Mouse (Mus musculus) left cerebral cortex, postnatal 25 days (tissue): ENCODE measurements at regions not wholly inside any gene's neighbourhood (a gene's known extent, or its start where the extent isn't known, plus 50 kb on each side); places are given as distances from the start of the nearest gene placed in this dataset.

Experiments used
- DNase-seq, 2 experiments: peaks; one replicate each; pipeline ENCODE4 v3.0.0; 2022; ENCODE audit warnings: low spot score in 2 of 2, mixed read lengths in 1 of 2
- intact Hi-C: fragments of 180-260 bp; cut with DNase I; formaldehyde crosslinking; loops from one replicate; pipeline ENCODE4 v1.15.1; 2025

GRCm38 (mm10) chr5:64489656-64490444 is 313.3 kb upstream of the Klf3 start:
- intact Hi-C loops: no loop called here

DNA sequence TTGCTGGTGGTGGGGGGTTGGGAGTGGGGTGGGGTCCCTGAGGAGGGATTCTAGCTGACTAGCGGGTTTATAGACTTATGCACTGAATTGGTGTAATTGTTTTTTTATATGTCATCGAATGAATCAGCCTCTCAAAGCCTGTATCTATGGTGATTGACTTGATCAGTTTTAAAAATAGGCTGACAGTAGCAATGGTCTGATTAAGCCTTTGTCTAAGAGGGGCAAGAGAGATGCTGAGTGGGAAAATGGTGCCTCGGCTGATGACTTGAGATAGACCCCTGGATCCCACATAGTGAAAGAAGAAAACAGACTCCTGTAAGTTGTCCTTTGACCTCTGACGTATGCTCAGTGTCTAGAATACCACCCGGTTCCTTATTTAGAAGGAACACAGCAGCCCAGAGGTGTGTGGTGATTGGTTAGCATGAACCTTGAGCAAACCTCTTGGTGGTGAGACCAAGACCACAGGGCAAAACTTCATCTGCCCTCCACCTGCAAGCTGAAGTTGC is 312.7 kb upstream of the Klf3 start:
- intact Hi-C loops: no loop called here
- DNase-seq: no peak

More at GRCm38 (mm10) chr5:64489656-64490444, 313.3 kb upstream of the Klf3 start:
- no peak for DNase-seq

DNA sequence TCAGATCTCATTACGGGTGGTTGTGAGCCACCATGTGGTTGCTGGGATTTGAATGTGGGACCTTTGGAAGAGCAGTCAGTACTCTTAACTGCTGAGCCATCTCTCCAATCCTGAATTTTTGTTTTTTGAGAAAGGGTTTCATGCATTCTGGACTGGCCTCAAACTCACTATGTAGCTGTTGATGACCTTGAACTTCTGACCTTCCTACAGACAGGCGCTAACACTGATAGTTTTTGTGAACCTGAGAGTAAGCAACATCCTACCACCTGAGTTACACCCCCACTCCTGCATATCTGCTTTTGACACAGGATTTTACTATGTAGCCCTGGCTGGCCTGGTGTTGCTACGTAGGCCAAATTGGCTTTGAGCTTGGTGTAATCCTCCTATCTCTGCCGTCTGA is 308.8 kb upstream of the Klf3 start:
- no peak for DNase-seq
- intact Hi-C loops: no loop called here

- DNase-seq: no peak
- intact Hi-C loops: no loop called here
Observed at GRCm38 (mm10) chr5:64496853-64497252, 306.3 kb upstream of the Klf3 start.

DNA sequence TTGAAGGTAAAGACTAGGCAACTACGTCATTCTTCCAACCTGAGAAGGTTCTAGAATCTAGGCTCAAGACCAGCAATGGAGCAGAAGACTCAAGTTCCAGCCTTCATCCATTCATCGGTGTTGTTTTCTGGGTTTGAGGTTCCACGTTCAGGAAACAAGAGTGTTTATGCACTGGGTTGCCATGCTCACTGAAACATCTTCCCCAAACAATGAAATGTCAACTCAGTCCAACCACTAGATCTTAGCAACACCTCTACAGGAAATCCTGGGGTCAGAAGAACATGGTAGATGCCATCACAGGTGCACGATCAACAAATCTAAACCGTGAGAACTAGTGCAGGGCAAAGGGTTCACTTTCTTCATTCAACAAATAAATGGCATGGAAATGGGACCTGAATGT is 304.8 kb upstream of the Klf3 start:
- DNase-seq: no peak

DNA sequence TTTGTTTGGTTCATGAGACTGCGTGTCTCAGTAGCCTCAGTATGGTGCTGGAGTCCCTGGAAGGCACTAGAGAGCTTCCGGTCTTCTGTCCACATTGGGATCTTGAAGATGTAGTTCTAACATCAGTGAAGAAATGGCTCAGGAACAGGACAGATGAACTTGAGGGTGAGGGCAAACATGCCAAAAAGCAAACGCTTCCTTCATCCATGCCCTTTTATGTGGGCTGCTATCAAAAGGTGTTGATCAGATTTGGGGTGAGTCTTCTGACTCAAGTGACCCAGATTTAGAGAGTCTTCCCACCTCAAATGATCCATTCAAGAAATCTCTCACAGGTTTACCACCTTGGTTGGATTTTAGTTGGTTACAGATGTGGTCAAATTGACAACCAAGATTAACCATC is 304.1 kb upstream of the Klf3 start:
- intact Hi-C loops: no loop called here
- no peak for DNase-seq

More for the DNA sequence above, 304.8 kb upstream of the Klf3 start:
- intact Hi-C loops: no loop called here

DNA sequence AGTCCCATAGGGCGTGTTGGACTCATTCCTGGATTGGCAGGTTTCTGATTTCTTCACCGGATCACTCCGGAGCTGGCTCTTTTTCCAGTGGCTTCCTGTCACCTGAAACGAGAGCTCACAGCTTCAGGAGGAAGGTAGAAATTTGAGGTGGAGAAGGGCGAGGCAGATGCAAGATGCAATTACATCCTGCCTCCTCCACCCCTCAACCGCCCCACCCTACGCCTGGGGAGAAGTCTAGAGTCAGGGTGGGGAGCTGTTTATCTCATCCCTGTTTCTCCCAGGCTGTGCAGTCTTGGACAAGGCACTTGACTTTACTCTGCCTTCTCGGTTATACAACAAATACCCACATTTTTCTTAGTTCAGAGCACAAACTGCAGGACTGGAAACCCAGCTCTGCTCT is 302.8 kb upstream of the Klf3 start:
- intact Hi-C loops: loop anchor here (10.0 kb wide), 1 partner anchor 206 kb away; no protein-coding TSS in a partner anchor
- no peak for DNase-seq

DNA sequence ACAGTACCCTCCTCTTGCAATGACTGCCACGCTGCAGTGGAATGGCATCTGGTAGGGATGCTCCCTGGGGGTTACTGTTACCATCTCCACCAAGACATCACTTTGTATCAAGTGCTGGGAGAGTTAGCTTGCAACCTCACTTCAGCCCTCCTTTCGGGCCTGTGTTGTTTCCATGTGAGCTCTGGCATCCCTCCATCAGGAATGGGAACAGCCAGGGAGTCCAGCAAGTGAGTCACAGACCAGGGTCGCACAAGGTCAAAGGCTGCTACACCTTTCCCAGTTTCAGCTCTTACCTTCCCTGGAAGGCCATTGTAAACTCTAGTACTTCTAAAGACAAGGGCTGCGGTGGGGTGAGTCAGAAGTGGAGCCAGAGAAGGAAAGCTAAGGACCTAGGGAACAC is 302.3 kb upstream of the Klf3 start:
- intact Hi-C loops: loop anchor here (10.0 kb wide), 1 partner anchor 206 kb away; no protein-coding TSS in a partner anchor

GRCm38 (mm10) chr5:64501746-64502145 is 301.4 kb upstream of the Klf3 start:
- DNase-seq: no peak
- intact Hi-C loops: loop anchor here (10.0 kb wide), 1 partner anchor 207 kb away; no protein-coding TSS in a partner anchor

More for the DNA sequence above, 302.3 kb upstream of the Klf3 start:
- DNase-seq: no peak

DNA sequence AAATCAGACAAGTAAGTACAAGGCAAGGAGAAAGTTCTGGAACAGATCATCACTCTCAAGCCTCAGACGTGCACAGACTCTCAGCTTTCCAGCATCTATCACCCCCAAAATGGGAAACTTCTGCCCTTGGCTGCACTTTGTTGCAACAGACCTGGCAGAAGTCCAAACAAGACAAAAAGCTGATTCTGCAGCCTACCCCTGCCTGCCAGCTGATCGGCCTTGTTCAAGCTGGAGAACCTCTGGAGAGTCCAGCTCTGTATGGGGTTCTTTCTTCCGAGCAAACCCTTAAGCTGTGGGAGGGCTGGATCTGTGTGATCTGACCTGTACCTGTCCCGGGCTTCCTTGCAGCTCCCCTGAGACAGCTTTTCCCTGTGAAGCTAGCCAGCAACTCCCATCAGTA is 299.7 kb upstream of the Klf3 start:
- intact Hi-C loops: loop anchor here (10.0 kb wide), 1 partner anchor 209 kb away; no protein-coding TSS in a partner anchor

DNA sequence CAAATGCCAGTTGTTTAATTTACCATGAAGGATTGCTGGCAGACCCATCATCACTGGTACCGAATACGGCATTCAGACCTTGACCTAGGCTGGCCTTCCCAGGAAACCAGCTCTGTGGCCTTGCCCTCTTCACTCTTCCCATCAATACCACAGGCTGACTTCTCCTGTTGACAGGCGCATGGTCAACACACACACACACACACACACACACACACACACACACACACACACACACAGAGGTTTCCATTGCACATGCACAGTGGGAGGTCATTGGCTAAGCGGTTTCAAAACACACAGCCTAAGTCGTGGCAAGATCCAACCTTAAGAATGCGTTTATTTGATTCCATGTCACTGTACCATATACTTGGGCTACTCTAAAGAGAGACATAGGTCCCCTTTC is 298.7 kb upstream of the Klf3 start:
- no peak for DNase-seq
- intact Hi-C loops: loop anchor here (10.0 kb wide), 1 partner anchor 210 kb away; no protein-coding TSS in a partner anchor

More for the DNA sequence above, 299.7 kb upstream of the Klf3 start:
- DNase-seq: peak in 1 of 2 experiments; percentile 63

GRCm38 (mm10) chr5:64505227-64505834 is 297.9 kb upstream of the Klf3 start:
- intact Hi-C loops: loop anchor here (1.0 to 10.0 kb wide), 5 partner anchors 53 to 361 kb away; no protein-coding TSS in a partner anchor
- peak in 1 of 2 experiments; percentile 52 for DNase-seq

DNA sequence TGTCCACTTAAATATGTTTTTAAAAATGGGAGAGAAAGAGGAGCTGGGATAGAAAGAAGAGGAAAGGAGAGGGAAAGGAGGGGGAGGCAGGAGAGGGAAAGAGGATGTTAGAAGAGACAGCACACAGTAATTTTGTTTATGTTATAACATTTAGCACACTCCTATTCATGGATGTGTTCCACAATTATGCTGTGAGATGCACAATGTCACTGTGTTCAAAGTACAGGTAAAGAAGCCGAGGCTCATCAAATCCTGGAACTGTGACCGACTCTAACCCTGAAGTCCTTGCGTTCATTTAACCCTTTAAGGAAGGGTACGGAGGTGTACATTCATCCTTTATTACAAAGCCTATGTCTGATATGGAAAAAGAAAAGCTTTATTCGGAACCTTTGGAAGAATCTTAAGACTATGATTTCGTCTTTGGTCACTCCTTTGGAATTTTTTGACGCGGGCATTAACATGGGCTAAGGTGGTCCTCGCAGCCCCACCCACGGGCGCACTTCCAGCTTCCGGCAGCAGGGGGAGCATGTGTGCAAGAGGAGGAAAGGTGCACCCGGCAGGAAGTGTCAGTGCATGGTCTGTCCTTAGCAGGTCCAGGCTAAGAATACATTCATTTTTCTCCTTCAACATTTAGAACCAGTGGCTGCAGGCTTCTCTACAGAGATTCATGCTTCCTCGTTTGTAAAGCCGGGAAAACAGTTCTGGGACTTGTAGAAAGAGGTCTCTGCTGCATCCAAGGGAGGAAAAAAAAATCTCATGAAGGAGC is 297.2 kb upstream of the Klf3 start:
- DNase-seq: peak; percentile 76 to 77
- intact Hi-C loops: loop anchor here (1.0 to 10.0 kb wide), 7 partner anchors 54 to 360 kb away; no protein-coding TSS in a partner anchor

GRCm38 (mm10) chr5:64508565-64508964 is 294.6 kb upstream of the Klf3 start:
- intact Hi-C loops: loop anchor here (5.0 to 10.0 kb wide), 4 partner anchors 56 to 214 kb away; no protein-coding TSS in a partner anchor
- DNase-seq: peak in 1 of 2 experiments; percentile 71

DNA sequence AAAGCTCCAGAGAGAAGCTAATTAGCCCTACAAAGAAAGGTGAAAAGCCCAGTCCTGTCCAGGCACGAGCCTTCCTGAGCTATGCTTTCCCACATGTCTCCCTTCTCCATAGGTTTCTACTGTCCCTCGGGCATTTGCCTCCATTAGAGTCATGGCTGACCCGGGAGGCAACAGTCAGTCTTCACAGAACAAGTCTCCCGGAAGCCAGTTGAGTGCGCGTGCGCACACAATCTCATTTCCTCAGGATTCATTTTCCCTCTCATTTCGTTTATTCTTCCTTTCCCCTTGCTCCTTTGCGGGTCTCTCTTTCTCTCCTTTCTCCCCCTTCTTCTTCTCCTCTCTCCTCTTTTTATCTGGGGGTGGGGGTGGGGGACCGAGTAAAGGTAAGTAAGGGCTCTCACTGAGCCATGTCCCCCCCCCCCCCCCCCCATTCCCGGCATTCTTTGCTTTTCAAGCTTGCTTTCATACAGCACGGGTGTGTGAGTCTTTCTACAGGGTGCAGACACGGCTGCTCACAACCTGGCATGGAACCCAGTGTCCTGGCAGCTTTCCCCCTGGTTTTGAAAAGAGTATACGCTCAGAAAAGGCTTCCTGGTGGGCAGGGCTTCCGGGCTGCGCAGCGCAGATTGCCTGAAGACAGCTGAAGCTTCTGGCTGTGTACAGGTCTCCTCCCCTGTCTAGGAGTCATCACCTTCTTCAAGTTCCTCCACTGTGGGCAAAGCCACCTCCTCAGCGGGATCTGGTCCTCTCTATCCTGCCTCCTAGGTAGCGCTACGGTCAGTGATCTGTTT is 289.8 kb upstream of the Klf3 start:
- peak; percentile 34 to 80 for DNase-seq
- intact Hi-C loops: no loop called here

DNA sequence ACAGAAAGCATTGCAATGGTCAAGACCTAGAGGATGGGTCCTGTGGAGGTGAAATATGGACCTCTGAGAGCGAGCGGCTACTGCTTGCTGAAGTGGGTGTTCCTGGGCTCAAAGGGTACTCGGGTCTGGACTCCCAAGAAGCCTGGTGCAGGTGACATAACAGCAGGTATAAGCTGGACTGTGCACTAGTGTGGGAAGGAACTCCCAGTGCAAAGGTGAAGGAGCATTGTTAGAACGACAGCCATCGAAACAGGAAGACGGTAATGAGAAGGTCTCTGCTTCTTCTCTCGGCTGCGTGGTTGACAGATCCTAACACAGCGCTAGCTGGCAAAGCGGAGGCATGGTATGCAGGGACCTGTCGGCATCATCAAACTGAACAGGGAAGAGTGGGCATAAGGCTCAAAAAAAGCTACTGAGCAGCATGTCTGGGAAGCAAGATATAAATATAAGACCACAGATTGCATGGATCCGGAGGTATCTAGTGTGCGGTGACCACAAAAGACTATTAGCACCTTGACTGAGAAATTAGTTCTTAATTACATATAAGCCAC is 287.0 kb upstream of the Klf3 start:
- intact Hi-C loops: no loop called here
- peak in 1 of 2 experiments; percentile 66 for DNase-seq

DNA sequence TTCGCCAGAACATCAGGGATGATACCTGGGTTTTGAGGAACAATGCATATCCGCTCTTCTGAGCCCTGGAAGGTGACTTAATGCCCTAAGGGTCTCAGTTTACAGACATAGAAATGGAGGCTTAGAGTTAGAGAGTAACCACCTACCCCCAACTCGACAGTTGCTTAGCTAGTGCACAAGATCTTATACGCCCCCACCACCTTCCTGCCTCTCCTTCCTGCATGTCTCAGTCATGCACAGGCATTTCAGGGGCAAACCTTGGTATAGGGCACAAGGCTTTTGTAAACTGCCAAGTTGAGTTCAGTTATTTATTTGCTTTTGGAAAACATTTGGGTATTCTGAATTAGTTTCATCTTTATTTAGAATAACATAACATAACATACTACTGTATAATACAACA is 285.9 kb upstream of the Klf3 start:
- intact Hi-C loops: no loop called here

DNA sequence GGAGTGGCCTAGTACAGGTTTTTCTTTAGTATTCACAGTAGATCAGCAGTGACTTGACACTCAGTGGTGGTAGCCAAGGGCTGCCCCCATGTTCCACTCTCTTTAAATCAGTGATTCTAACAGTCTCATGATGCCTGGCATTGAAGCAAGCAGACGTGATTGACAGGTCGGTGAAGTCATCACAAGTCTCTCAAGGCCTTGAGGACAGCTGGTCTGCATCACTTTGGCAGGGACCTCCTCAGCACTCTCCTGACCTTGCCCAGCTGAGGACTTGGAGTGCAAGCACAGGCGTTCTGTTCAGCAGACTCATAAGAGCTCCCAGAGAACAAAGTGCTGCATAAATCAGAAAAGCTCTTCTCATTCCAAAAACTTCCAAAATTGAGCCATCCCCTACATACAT is 285.4 kb upstream of the Klf3 start:
- intact Hi-C loops: no loop called here

More for the DNA sequence above, 285.9 kb upstream of the Klf3 start:
- no peak for DNase-seq

DNA sequence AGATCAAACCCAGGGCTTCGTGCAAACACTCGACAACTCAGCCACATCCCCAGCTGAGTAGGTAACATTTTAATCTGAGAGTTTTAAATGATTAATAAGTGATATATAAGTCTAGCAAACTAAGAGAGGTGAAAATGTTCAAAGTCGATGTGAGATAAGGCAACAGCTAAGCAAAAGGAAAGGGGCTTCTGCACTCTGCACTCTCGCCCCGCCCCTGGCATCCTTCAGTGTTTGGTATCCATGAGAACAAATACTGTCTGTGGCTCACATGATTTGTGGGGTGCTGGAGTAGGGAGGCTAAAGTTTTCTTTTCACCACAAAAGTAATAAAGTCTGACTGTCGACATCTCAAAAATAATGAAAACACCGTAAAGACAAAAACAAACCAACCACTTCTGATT is 284.2 kb upstream of the Klf3 start:
- intact Hi-C loops: no loop called here

More for the DNA sequence above, 285.4 kb upstream of the Klf3 start:
- no peak for DNase-seq

More for the DNA sequence above, 284.2 kb upstream of the Klf3 start:
- DNase-seq: no peak
